30 mouse cellular contexts compared by ENCODE assay signal in the genomic region with DNA sequence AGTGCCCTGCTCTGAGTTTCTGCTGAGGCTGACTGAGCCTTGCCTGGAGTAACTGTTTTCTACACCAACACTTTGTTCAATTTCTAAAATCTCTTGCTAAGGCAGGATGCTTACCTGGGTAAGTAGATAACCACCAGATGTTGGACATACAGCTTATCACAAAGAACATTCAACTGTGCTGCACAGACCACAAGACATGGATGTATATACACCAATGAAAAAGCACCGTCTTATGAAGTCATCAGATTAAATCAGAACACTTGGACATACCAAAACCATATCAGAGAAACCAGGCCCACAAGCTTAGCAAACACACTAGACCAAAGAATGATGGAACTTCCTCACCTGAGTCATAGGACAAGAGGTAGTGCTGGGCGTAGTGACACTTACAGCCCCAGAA. TPM values are rescaled to one million over a fixed set of nuclear protein-coding genes. Genes with fewer than 3 reads are reported as not detected.
"Had no signal": no experiment of that assay in that cellular context is flagged by ENCODE, and none has a peak within 500 bp of the region (broad histone marks: within the 10 kb centered on the region; RNA-seq: fewer than 3 reads in every experiment).

No protein-coding gene starts in this region.

- H3K36me3 ChIP-seq: heart, embryonic 15.5 days; hindbrain, embryonic 13.5 days; hindbrain, embryonic 15.5 days; kidney, embryonic 15.5 days; limb, embryonic 13.5 days; limb, embryonic 15.5 days had no signal

- H3K27ac ChIP-seq: heart, adult 2 months; heart, embryonic 13.5 days; heart, embryonic 15.5 days; hindbrain, embryonic 13.5 days; hindbrain, embryonic 15.5 days; hindbrain, postnatal 0 days; kidney, embryonic 15.5 days; kidney, postnatal 0 days; limb, embryonic 13.5 days; limb, embryonic 15.5 days had no signal

- ATAC-seq: hindbrain, postnatal 0 days; intestine, embryonic 16.5 days had no signal

- DNase-seq: gastrocnemius, postnatal 14 days; gastrocnemius, postnatal 36 days; heart, adult 11 months; heart, adult 2 months; heart, postnatal 14 days; heart, postnatal 36 days; kidney, adult 11 months; kidney, adult 2 months; kidney, adult 9 months; kidney, postnatal 14 days; kidney, postnatal 36 days; layer of hippocampus, adult 9-11 months; layer of hippocampus, postnatal 36 days; left cerebral cortex, postnatal 4 days had no signal

- H3K9ac ChIP-seq: heart, embryonic 13.5 days; heart, embryonic 15.5 days; hindbrain, embryonic 13.5 days; hindbrain, embryonic 15.5 days; kidney, embryonic 15.5 days; limb, embryonic 13.5 days; limb, embryonic 15.5 days had no signal

- H3K9me3 ChIP-seq: heart, embryonic 13.5 days; heart, embryonic 15.5 days; hindbrain, embryonic 13.5 days; hindbrain, embryonic 15.5 days; kidney, embryonic 15.5 days; limb, embryonic 13.5 days; limb, embryonic 15.5 days had no signal

- H3K4me2 ChIP-seq: heart, embryonic 11.5 days; heart, embryonic 15.5 days; hindbrain, embryonic 13.5 days; kidney, embryonic 15.5 days; limb, embryonic 13.5 days; limb, embryonic 15.5 days had no signal

- H3K4me3 ChIP-seq: heart, adult 2 months; heart, embryonic 15.5 days; hindbrain, embryonic 13.5 days; hindbrain, embryonic 15.5 days; kidney, embryonic 15.5 days; limb, embryonic 13.5 days; limb, embryonic 15.5 days had no signal

- H3K27me3 ChIP-seq: heart, embryonic 13.5 days; heart, embryonic 15.5 days; hindbrain, embryonic 13.5 days; hindbrain, embryonic 15.5 days; kidney, embryonic 15.5 days; limb, embryonic 13.5 days; limb, embryonic 15.5 days had no signal

RNA-seq across cellular contexts. Expression of a gene that starts 20.1 kb away (rescaled TPM):
- polyA plus RNA-seq: heart, embryonic 13.5 days; heart, embryonic 15.5 days had no signal

RNA-seq across cellular contexts. Expression of a gene that starts 38.8 kb away (rescaled TPM):
- polyA plus RNA-seq: heart, embryonic 11.5 days had no signal

RNA-seq across cellular contexts. Expression of a gene that starts 56.8 kb away (rescaled TPM):
- polyA plus RNA-seq: heart, embryonic 11.5 days; heart, embryonic 13.5 days; heart, embryonic 15.5 days; heart, postnatal 0 days; hindbrain, embryonic 11.5 days; hindbrain, embryonic 13.5 days; hindbrain, embryonic 15.5 days; hindbrain, postnatal 0 days; intestine, embryonic 14.5 days; intestine, embryonic 16.5 days; kidney, postnatal 0 days; limb, embryonic 11.5 days; limb, embryonic 13.5 days; limb, embryonic 15.5 days; liver, embryonic 11.5 days had no signal
